In genomic region chr11:120789355-120789754, GRCm38 (mm10) we compare ENCODE assay signal across 25 mouse cellular contexts.
"Had no signal": no experiment of that assay in that cellular context is flagged by ENCODE, and none has a peak within 500 bp of the region (broad histone marks: within the 10 kb centered on the region; RNA-seq: fewer than 3 reads in every experiment).

No protein-coding gene starts in this region.

- H3K27ac ChIP-seq: heart, adult 2 months; heart, embryonic 13.5 days; heart, embryonic 15.5 days; hindbrain, embryonic 13.5 days; hindbrain, embryonic 15.5 days; hindbrain, postnatal 0 days; kidney, embryonic 15.5 days; kidney, postnatal 0 days; left cerebral cortex, adult 2 months; liver, embryonic 15.5 days had no signal

- DNase-seq: gastrocnemius, postnatal 14 days; gastrocnemius, postnatal 36 days; heart, adult 11 months; heart, adult 2 months; heart, postnatal 14 days; heart, postnatal 36 days; kidney, adult 11 months; kidney, adult 9 months; kidney, postnatal 14 days; kidney, postnatal 36 days; liver; liver, embryonic 13.5 days; liver, postnatal 0 days had no signal

- H3K4me3 ChIP-seq: heart, adult 2 months; heart, embryonic 13.5 days; heart, embryonic 15.5 days; hindbrain, embryonic 13.5 days; hindbrain, embryonic 15.5 days; kidney, embryonic 15.5 days; left cerebral cortex, adult 2 months; liver, embryonic 13.5 days; liver, embryonic 15.5 days had no signal

- H3K9me3 ChIP-seq: heart, embryonic 13.5 days; heart, embryonic 15.5 days; hindbrain, embryonic 13.5 days; hindbrain, embryonic 15.5 days; kidney, embryonic 15.5 days; liver, embryonic 13.5 days; liver, embryonic 15.5 days had no signal

- H3K27me3 ChIP-seq: heart, embryonic 13.5 days; heart, embryonic 15.5 days; hindbrain, embryonic 13.5 days; hindbrain, embryonic 15.5 days; kidney, embryonic 15.5 days; liver, embryonic 13.5 days; liver, embryonic 15.5 days had no signal

- H3K9ac ChIP-seq: heart, embryonic 13.5 days; heart, embryonic 15.5 days; hindbrain, embryonic 13.5 days; hindbrain, embryonic 15.5 days; kidney, embryonic 15.5 days; liver, embryonic 13.5 days; liver, embryonic 15.5 days; liver, postnatal 0 days had no signal

- H3K4me2 ChIP-seq: heart, embryonic 11.5 days; heart, embryonic 13.5 days; heart, embryonic 15.5 days; hindbrain, embryonic 13.5 days; hindbrain, embryonic 15.5 days; kidney, embryonic 15.5 days; liver, embryonic 11.5 days; liver, embryonic 13.5 days; liver, embryonic 15.5 days had no signal

- ATAC-seq: hindbrain, postnatal 0 days; intestine, embryonic 16.5 days had no signal
